ENCODE assay signal across 8 mouse cellular contexts in genomic region chr14:61173229-61173628, GRCm38 (mm10). TPM values are rescaled to one million over a fixed set of nuclear protein-coding genes. Genes with fewer than 3 reads are reported as not detected.
A peak's percentile ranks its signal among the peaks of the same experiment; 100 is the strongest.
DNase-seq lines count a peak whose midpoint lies in the region; ATAC-seq and TF ChIP-seq lines count a peak whose summit lies in the region.

No protein-coding gene starts in this region.

- H3K4me2 ChIP-seq in forebrain, embryonic 16.5 days (ENCODE audit: low read length) = peak overlapping the region; percentile 69
- H3K4me2 ChIP-seq in lung, embryonic 15.5 days = peak overlapping the region; percentile 93

- H3K36me3 ChIP-seq in testis, adult 2 months (ENCODE audit: control insufficient read depth, insufficient read depth, low read length) = no peaks in the 10 kb centered on the region
- peaks cover 2% of the 10 kb centered on the region; the same call in 1 of the 2 replicates for H3K36me3 ChIP-seq in forebrain, embryonic 16.5 days (ENCODE audit: control insufficient read depth, insufficient read depth)
- H3K36me3 ChIP-seq in lung, embryonic 15.5 days = no peaks in the 10 kb centered on the region

- no peaks in the 10 kb centered on the region for H3K9me3 ChIP-seq in forebrain, embryonic 16.5 days (ENCODE audit: control insufficient read depth, low read length)
- no peaks in the 10 kb centered on the region for H3K9me3 ChIP-seq in lung, embryonic 15.5 days

- no peak for DNase-seq in testis, postnatal 10 days (ENCODE audit: low spot score)
- DNase-seq in brain, embryonic 14.5 days (ENCODE audit: low read depth) = peak; percentile 88
- DNase-seq in kidney, adult 9 months = peak; percentile 38
- DNase-seq in Muller cell, postnatal 12 days (ENCODE audit: inconsistent ontology term) = no peak

- no peaks in the 10 kb centered on the region for H3K27me3 ChIP-seq in testis, adult 2 months (ENCODE audit: control insufficient read depth, insufficient read depth, low read length)
- H3K27me3 ChIP-seq in forebrain, embryonic 16.5 days (replicated peaks; ENCODE audit: control insufficient read depth, insufficient read depth, low read length) = no peaks in the 10 kb centered on the region
- H3K27me3 ChIP-seq in lung, embryonic 15.5 days = no peaks in the 10 kb centered on the region

- H3K27ac ChIP-seq in testis, adult 2 months (ENCODE audit: control insufficient read depth, insufficient read depth, low read depth, low read length) = peak overlapping the region; percentile 63
- peak overlapping the region; percentile 93 for H3K27ac ChIP-seq in forebrain, embryonic 16.5 days (ENCODE audit: low read length)
- peak overlapping the region; percentile 85 for H3K27ac ChIP-seq in lung, embryonic 15.5 days
- peak overlapping the region; percentile 27 for H3K27ac ChIP-seq in olfactory bulb, adult 2 months (ENCODE audit: insufficient read depth, low read depth, low read length)

- H3K4me1 ChIP-seq in testis, adult 2 months (ENCODE audit: control insufficient read depth, insufficient read depth, low read length) = peaks cover 6% of the 10 kb centered on the region
- H3K4me1 ChIP-seq in forebrain, embryonic 16.5 days (replicated peaks; ENCODE audit: control insufficient read depth, insufficient read depth, low read length) = peaks cover 25% of the 10 kb centered on the region
- H3K4me1 ChIP-seq in lung, embryonic 15.5 days = 0 out of 2 replicates have a peak, but pooled peaks cover 3% of the 10 kb centered on the region
- H3K4me1 ChIP-seq in olfactory bulb, adult 2 months (ENCODE audit: control insufficient read depth, insufficient read depth, low read length) = peaks cover 7% of the 10 kb centered on the region; the same call in 1 of the 2 replicates

- peak overlapping the region; percentile 91 for H3K9ac ChIP-seq in forebrain, embryonic 16.5 days (replicated peaks; ENCODE audit: low read depth, low read length)
- peak overlapping the region; percentile 72 for H3K9ac ChIP-seq in lung, embryonic 15.5 days

- WGBS in forebrain, embryonic 16.5 days = under 1% methylated on average over 30 of the region's 37 CpGs
- under 1% methylated on average over 37 of the region's 37 CpGs for WGBS in lung, embryonic 15.5 days
- WGBS in olfactory bulb, adult 2 months = under 1% methylated on average over 37 of the region's 37 CpGs

- no peak for TF ChIP-seq CTCF in testis, adult 2 months (IDR thresholded peaks at IDR 0.05; ENCODE audit: control insufficient read depth, insufficient read depth, insufficient replicate concordance, low read depth, low read length)
- TF ChIP-seq CTCF in brain, embryonic 14.5 days (IDR thresholded peaks at IDR 0.05; ENCODE audit: borderline replicate concordance, extremely low read depth, insufficient read depth, insufficient read length) = peak; percentile 41; the same call in 1 of the 2 replicates
- TF ChIP-seq CTCF in olfactory bulb, adult 2 months (IDR thresholded peaks at IDR 0.05; ENCODE audit: insufficient read depth, low read depth, low read length) = peak; percentile 31; the same call in 1 of the 2 replicates

- TF ChIP-seq POLR2A in testis, adult 2 months (IDR thresholded peaks at IDR 0.05; ENCODE audit: control insufficient read depth, low read depth, low read length) = no peak; the same call in 1 of the 2 replicates
- no peak for TF ChIP-seq POLR2A in brain, embryonic 14.5 days (IDR thresholded peaks at IDR 0.05; ENCODE audit: borderline replicate concordance, extremely low read depth, insufficient read depth, insufficient read length, poor library complexity, severe bottlenecking)
- peak; percentile 3; the same call in 1 of the 2 replicates for TF ChIP-seq POLR2A in olfactory bulb, adult 2 months (IDR thresholded peaks at IDR 0.05; ENCODE audit: insufficient read depth, low read depth, low read length)

- peak; percentile 37 for ATAC-seq in forebrain, embryonic 16.5 days
- 0 out of 2 replicates have a peak, but pooled peaks have one; percentile 24 for ATAC-seq in lung, embryonic 15.5 days (ENCODE audit: borderline replicate concordance, extremely low read depth, low FRiP score, low TSS enrichment)

- peak overlapping the region; percentile 87 for H3K4me3 ChIP-seq in testis, adult 2 months (ENCODE audit: control insufficient read depth, low read depth, low read length)
- peak overlapping the region; percentile 95 for H3K4me3 ChIP-seq in forebrain, embryonic 16.5 days (replicated peaks; ENCODE audit: low read length)
- H3K4me3 ChIP-seq in lung, embryonic 15.5 days = peak overlapping the region; percentile 88
- H3K4me3 ChIP-seq in olfactory bulb, adult 2 months (ENCODE audit: insufficient read depth, low read depth, low read length) = peak overlapping the region; percentile 94

RNA-seq across cellular contexts. Expression of gene Sacs, which starts 35.0 kb away (rescaled TPM):
- 1.1 and 1.3 TPM in 2 replicates for polyA plus RNA-seq in testis, adult 2 months (2012; rRNA removed)
- 10.4 and 12.1 TPM in 2 replicates for polyA plus RNA-seq in brain, embryonic 14.5 days (2012; rRNA removed)
- 9.4 and 10.1 TPM in 2 replicates for polyA plus RNA-seq in forebrain, embryonic 16.5 days (2015; fragmentation: Nextera tagmentation; extraction: Ambion mirVana)
- 2.2 and 2.3 TPM in 2 replicates for polyA plus RNA-seq in lung, embryonic 15.5 days (2015; fragmentation: Nextera tagmentation; extraction: Ambion mirVana)
- 64.4 TPM in 1 of 2 replicates, not detected in the other for polyA plus RNA-seq in olfactory bulb, adult 2 months (2012; ENCODE audit: insufficient read depth, insufficient read length, low replicate concordance, missing spikeins)

Comparison
In these comparisons a context has a peak if more than half of its experiments do, and no peak if none do; other contexts are left out.
1. H3K27ac ChIP-seq: peak in every context shown above with its lines; median percentile 93 in forebrain, embryonic 16.5 days; 85 in lung, embryonic 15.5 days; 63 in testis, adult 2 months; 27 in olfactory bulb, adult 2 months.
2. DNase-seq: peak in brain, embryonic 14.5 days (single experiment) and kidney, adult 9 months (single experiment); none in testis, postnatal 10 days (single experiment) and Muller cell, postnatal 12 days (single experiment).
3. Peak in every context shown above with its lines, with median percentiles within 50 percentile points of each other: H3K4me3 ChIP-seq.